Mouse (Mus musculus) stomach, postnatal 0 days (tissue): ENCODE data around the gene Syt13.

ENCODE experiments used
- CTCF ChIP-seq: IDR thresholded peaks from 2 replicates; pipeline ENCODE4 v1.5.1; 2016; ENCODE audit warnings: antibody characterized with exemption, low read depth, mild to moderate bottlenecking, moderate library complexity
- EP300 ChIP-seq: optimal IDR thresholded peaks from 2 replicates; pipeline ENCODE3; 2016; ENCODE audit warnings: antibody characterized with exemption

- TF ChIP-seq CTCF (no peak), EP300 (no peak)
Measured at GRCm38 (mm10) chr2:92967032-92967838, 52.3 kb downstream of the Syt13 start.
